ENCODE assay signal across 18 mouse cellular contexts in genomic region chr9:109016973-109017604, GRCm38 (mm10). TPM values are rescaled to one million over a fixed set of nuclear protein-coding genes. Genes with fewer than 3 reads are reported as not detected.
DNase-seq lines count a peak whose midpoint lies in the region; ATAC-seq and TF ChIP-seq lines count a peak whose summit lies in the region.
"Had no signal": no experiment of that assay in that cellular context is flagged by ENCODE, and none has a peak within 500 bp of the region (broad histone marks: within the 10 kb centered on the region; RNA-seq: fewer than 3 reads in every experiment).

No protein-coding gene starts in this region.

- no peak overlapping the region for H3K4me2 ChIP-seq in midbrain, embryonic 14.5 days (ENCODE audit: low read length)
- H3K4me2 ChIP-seq: forebrain, embryonic 12.5 days; heart, embryonic 12.5 days; intestine, embryonic 15.5 days had no signal

- no peak for TF ChIP-seq CTCF in left cerebral cortex, adult 2 months (IDR thresholded peaks at IDR 0.05)
- TF ChIP-seq CTCF in bone marrow, adult 2 months (IDR thresholded peaks at IDR 0.05; ENCODE audit: control insufficient read depth, insufficient read depth, low read length), result no peak

- peaks cover 6% of the 10 kb centered on the region; the same call in 1 of the 2 replicates for H3K4me1 ChIP-seq in bone marrow, adult 2 months (ENCODE audit: control insufficient read depth, insufficient read depth, low read length)
- no peaks in the 10 kb centered on the region for H3K4me1 ChIP-seq in midbrain, embryonic 14.5 days (ENCODE audit: control insufficient read depth, insufficient read depth, low read length)
- H3K4me1 ChIP-seq: forebrain, embryonic 12.5 days; intestine, embryonic 15.5 days had no signal

- H3K79me2 ChIP-seq in macrophage (ENCODE audit: inconsistent target), result peaks cover 7% of the 10 kb centered on the region; the same call in 1 of the 2 replicates

- H3K27ac ChIP-seq in left cerebral cortex, adult 2 months, result peak overlapping the region; percentile 20; the same call in 1 of the 2 replicates
- H3K27ac ChIP-seq in bone marrow, adult 2 months (ENCODE audit: control insufficient read depth, insufficient read depth, low read depth, low read length, poor library complexity), result peak overlapping the region; percentile 54
- peak overlapping the region; percentile 65 for H3K27ac ChIP-seq in macrophage
- H3K27ac ChIP-seq in midbrain, embryonic 14.5 days (replicated peaks; ENCODE audit: low read depth, low read length), result no peak overlapping the region
- H3K27ac ChIP-seq: forebrain, embryonic 12.5 days; intestine, embryonic 15.5 days had no signal

- no peak for TF ChIP-seq POLR2A in bone marrow, adult 2 months (IDR thresholded peaks at IDR 0.05; ENCODE audit: borderline replicate concordance, control insufficient read depth, low read depth, low read length)

- intact Hi-C loops in left cerebral cortex, adult 2 months (cut with DNase I), result no loop called here

- 20% methylated on average over 11 of the region's 11 CpGs for WGBS in bone marrow, adult 2 months
- WGBS in macrophage (ENCODE audit: missing documents), result 20% methylated on average over 11 of the region's 11 CpGs
- 78% methylated on average over 11 of the region's 11 CpGs for WGBS in midbrain, embryonic 14.5 days

- H3K9me3 ChIP-seq in midbrain, embryonic 14.5 days (ENCODE audit: control insufficient read depth, low read length), result no peaks in the 10 kb centered on the region
- H3K9me3 ChIP-seq: forebrain, embryonic 12.5 days; heart, embryonic 12.5 days; intestine, embryonic 15.5 days had no signal

- no peak overlapping the region for H3K4me3 ChIP-seq in left cerebral cortex, adult 2 months
- peak overlapping the region; percentile 49 for H3K4me3 ChIP-seq in bone marrow, adult 2 months (replicated peaks; ENCODE audit: control insufficient read depth, low read depth, low read length)
- no peak overlapping the region; the same call in 1 of the 2 replicates for H3K4me3 ChIP-seq in macrophage (ENCODE audit: inconsistent target)
- H3K4me3 ChIP-seq in midbrain, embryonic 14.5 days (replicated peaks; ENCODE audit: low read depth, low read length), result no peak overlapping the region
- H3K4me3 ChIP-seq: forebrain, embryonic 12.5 days; heart, embryonic 12.5 days; intestine, embryonic 15.5 days had no signal

- no peak overlapping the region for H3K9ac ChIP-seq in midbrain, embryonic 14.5 days (replicated peaks; ENCODE audit: low read length)
- H3K9ac ChIP-seq: forebrain, embryonic 12.5 days; heart, embryonic 12.5 days; intestine, embryonic 15.5 days had no signal

- DNase-seq in left cerebral cortex, adult 2 months (ENCODE audit: extremely low spot score in 1 of 2, low spot score in 2 of 2), result no peak
- DNase-seq in left cerebral cortex, adult 11 months (ENCODE audit: low spot score), result no peak
- DNase-seq in midbrain, embryonic 14.5 days, result no peak
- no peak for DNase-seq in neural tube, embryonic 10.5 days (ENCODE audit: extremely low spot score, low spot score)
- DNase-seq in right cerebral cortex, postnatal 4 days, result no peak
- DNase-seq: adrenal gland, adult 8-10 months; cerebellum, postnatal 14 days; gastrocnemius, postnatal 10 days; heart, postnatal 4 days; kidney, postnatal 10 days; thymus, postnatal 36 days had no signal

- no peaks in the 10 kb centered on the region for H3K27me3 ChIP-seq in midbrain, embryonic 14.5 days (ENCODE audit: control insufficient read depth, insufficient read depth, low read length)
- H3K27me3 ChIP-seq: forebrain, embryonic 12.5 days; heart, embryonic 12.5 days; intestine, embryonic 15.5 days had no signal

- H3K36me3 ChIP-seq in macrophage (ENCODE audit: inconsistent target), result peaks cover 8% of the 10 kb centered on the region; the same call in 1 of the 2 replicates
- H3K36me3 ChIP-seq in midbrain, embryonic 14.5 days (ENCODE audit: control insufficient read depth, insufficient read depth, low read length), result peaks cover 14% of the 10 kb centered on the region; the same call in 1 of the 2 replicates
- H3K36me3 ChIP-seq: forebrain, embryonic 12.5 days; heart, embryonic 12.5 days; intestine, embryonic 15.5 days had no signal

- peak; percentile 47 for ATAC-seq in granulocyte monocyte progenitor cell, adult 5-6 weeks (replicated peaks; ENCODE audit: poor library complexity, severe bottlenecking)
- no peak for ATAC-seq in midbrain, embryonic 14.5 days (ENCODE audit: low FRiP score, low TSS enrichment)
- ATAC-seq: intestine, embryonic 15.5 days had no signal

RNA-seq across cellular contexts. Expression of gene Shisa5, which starts 21.3 kb away (rescaled TPM):
- 10 to 100 TPM; 71.6 to 77.5 TPM for total RNA-seq in left cerebral cortex, adult 2 months (2021)
- 69.2 and 133 TPM in 2 replicates for polyA plus RNA-seq in bone marrow, adult 2 months (2011; ENCODE audit: insufficient read depth, insufficient read length, low replicate concordance, missing spikeins)
- 56.8 and 75.0 TPM in 2 replicates for total RNA-seq in granulocyte monocyte progenitor cell, adult 5-6 weeks (2014; fragmentation: Nextera tagmentation)
- total RNA-seq in granulocyte monocyte progenitor cell, adult 5-6 weeks (2017), result 54.4 and 80.8 TPM in 2 replicates
- total RNA-seq in macrophage (2018; cell fraction: chromatin; rRNA removed), result 100 to 1,000 TPM in 11 of 26 experiments, 10 to 100 TPM in 15; 37.8 to 248 (median 84.3) TPM
- total RNA-seq in macrophage (2018; cell fraction: cytosol; rRNA removed), result 100 to 1,000 TPM; 280 to 394 (median 346) TPM
- 100 to 1,000 TPM; 148 to 355 (median 263) TPM for total RNA-seq in macrophage (2018; cell fraction: nucleus; rRNA removed)
- 392 to 901 TPM (median 421 TPM) in 3 replicates for polyA plus RNA-seq in macrophage (2018)
- 49.1 and 49.9 TPM in 2 replicates for polyA plus RNA-seq in midbrain, embryonic 14.5 days (2014; fragmentation: Nextera tagmentation; extraction: Ambion mirVana)

RNA-seq across cellular contexts. Expression of gene Pfkfb4, which starts 25.5 kb away (rescaled TPM):
- total RNA-seq in left cerebral cortex, adult 2 months (2021), result 10 to 100 TPM; 15.8 to 17.7 TPM
- 15.4 and 35.2 TPM in 2 replicates for polyA plus RNA-seq in bone marrow, adult 2 months (2011; ENCODE audit: insufficient read depth, insufficient read length, low replicate concordance, missing spikeins)
- total RNA-seq in granulocyte monocyte progenitor cell, adult 5-6 weeks (2014; fragmentation: Nextera tagmentation), result 6.9 and 8.4 TPM in 2 replicates
- 6.7 and 9.5 TPM in 2 replicates for total RNA-seq in granulocyte monocyte progenitor cell, adult 5-6 weeks (2017)
- total RNA-seq in macrophage (2018; cell fraction: chromatin; rRNA removed), result 100 to 1,000 TPM in 9 of 26 experiments, 10 to 100 TPM in 17; 14.3 to 122 (median 67.8) TPM
- total RNA-seq in macrophage (2018; cell fraction: cytosol; rRNA removed), result 10 to 100 TPM in 25 of 26 experiments, 1 to 10 TPM in 1; 8.1 to 32.4 (median 22.6) TPM
- 10 to 100 TPM; 10.2 to 71.3 (median 41.0) TPM for total RNA-seq in macrophage (2018; cell fraction: nucleus; rRNA removed)
- 23.2 to 27.5 TPM (median 24.0 TPM) in 3 replicates for polyA plus RNA-seq in macrophage (2018)
- 26.1 and 26.3 TPM in 2 replicates for polyA plus RNA-seq in midbrain, embryonic 14.5 days (2014; fragmentation: Nextera tagmentation; extraction: Ambion mirVana)

RNA-seq across cellular contexts. Expression of gene Ucn2, which starts 31.3 kb away (rescaled TPM):
- under 1 TPM; 0.40 to 0.41 TPM for total RNA-seq in left cerebral cortex, adult 2 months (2021)
- polyA plus RNA-seq in bone marrow, adult 2 months (2011; ENCODE audit: insufficient read depth, insufficient read length, low replicate concordance, missing spikeins), result not detected in 2 replicates
- total RNA-seq in granulocyte monocyte progenitor cell, adult 5-6 weeks (2014; fragmentation: Nextera tagmentation), result 0.41 TPM in 1 of 2 replicates, not detected in the other
- not detected in 2 replicates for total RNA-seq in granulocyte monocyte progenitor cell, adult 5-6 weeks (2017)
- total RNA-seq in macrophage (2018; cell fraction: chromatin; rRNA removed), result under 1 TPM in 1 of 26 experiments, not detected in 25; 0.55 TPM
- not detected for total RNA-seq in macrophage (2018; cell fraction: cytosol; rRNA removed)
- total RNA-seq in macrophage (2018; cell fraction: nucleus; rRNA removed), result under 1 TPM in 1 of 26 experiments, not detected in 25; 0.52 TPM
- polyA plus RNA-seq in macrophage (2018), result not detected in 3 replicates
- polyA plus RNA-seq in midbrain, embryonic 14.5 days (2014; fragmentation: Nextera tagmentation; extraction: Ambion mirVana), result not detected in 2 replicates
- total RNA-seq: heart, postnatal 4 days had no signal
- polyA plus RNA-seq: embryonic facial prominence, embryonic 11.5 days; forebrain, embryonic 12.5 days; heart, embryonic 12.5 days; intestine, embryonic 15.5 days had no signal

RNA-seq across cellular contexts. Expression of gene Trex1, which starts 42.4 kb away (rescaled TPM):
- 10 to 100 TPM; 11.7 to 15.3 TPM for total RNA-seq in left cerebral cortex, adult 2 months (2021)
- 10.1 and 19.5 TPM in 2 replicates for polyA plus RNA-seq in bone marrow, adult 2 months (2011; ENCODE audit: insufficient read depth, insufficient read length, low replicate concordance, missing spikeins)
- 23.5 and 32.3 TPM in 2 replicates for total RNA-seq in granulocyte monocyte progenitor cell, adult 5-6 weeks (2014; fragmentation: Nextera tagmentation)
- 17.1 and 17.8 TPM in 2 replicates for total RNA-seq in granulocyte monocyte progenitor cell, adult 5-6 weeks (2017)
- 100 to 1,000 TPM in 6 of 26 experiments, 10 to 100 TPM in 20; 13.2 to 148 (median 71.9) TPM for total RNA-seq in macrophage (2018; cell fraction: chromatin; rRNA removed)
- total RNA-seq in macrophage (2018; cell fraction: cytosol; rRNA removed), result 100 to 1,000 TPM; 110 to 746 (median 420) TPM
- 100 to 1,000 TPM in 20 of 26 experiments, 10 to 100 TPM in 6; 43.6 to 424 (median 173) TPM for total RNA-seq in macrophage (2018; cell fraction: nucleus; rRNA removed)
- polyA plus RNA-seq in macrophage (2018), result 60.4 to 194 TPM (median 98.8 TPM) in 3 replicates
- 15.3 and 18.8 TPM in 2 replicates for polyA plus RNA-seq in midbrain, embryonic 14.5 days (2014; fragmentation: Nextera tagmentation; extraction: Ambion mirVana)

RNA-seq across cellular contexts. Expression of gene Atrip, which starts 56.8 kb away (rescaled TPM):
- 10 to 100 TPM; 28.0 to 28.3 TPM for total RNA-seq in left cerebral cortex, adult 2 months (2021)
- 5.8 and 10.2 TPM in 2 replicates for polyA plus RNA-seq in bone marrow, adult 2 months (2011; ENCODE audit: insufficient read depth, insufficient read length, low replicate concordance, missing spikeins)
- 13.5 and 26.7 TPM in 2 replicates for total RNA-seq in granulocyte monocyte progenitor cell, adult 5-6 weeks (2014; fragmentation: Nextera tagmentation)
- total RNA-seq in granulocyte monocyte progenitor cell, adult 5-6 weeks (2017), result 22.2 and 30.6 TPM in 2 replicates
- 10 to 100 TPM; 13.2 to 53.4 (median 28.6) TPM for total RNA-seq in macrophage (2018; cell fraction: chromatin; rRNA removed)
- 1 to 10 TPM; 4.5 to 9.4 (median 7.0) TPM for total RNA-seq in macrophage (2018; cell fraction: cytosol; rRNA removed)
- 10 to 100 TPM; 14.5 to 35.1 (median 26.2) TPM for total RNA-seq in macrophage (2018; cell fraction: nucleus; rRNA removed)
- polyA plus RNA-seq in macrophage (2018), result 6.3 to 9.1 TPM (median 6.5 TPM) in 3 replicates
- polyA plus RNA-seq in midbrain, embryonic 14.5 days (2014; fragmentation: Nextera tagmentation; extraction: Ambion mirVana), result 26.5 and 28.6 TPM in 2 replicates
